Mouse (Mus musculus) CH12.LX (cell line): Measurements from ENCODE around the gene Hunk.

Source experiments
- CHD1 ChIP-seq: IDR thresholded peaks from 2 replicates; pipeline ENCODE4 v1.6.1; 2012; ENCODE audit warnings: low read depth, low read length, improper control_type of control experiment, inconsistent platforms
- CTCF ChIP-seq, 2 experiments: IDR thresholded peaks in 1 of 2; conservative IDR thresholded peaks in 1 of 2; 2 replicates each; pipeline ENCODE4 v1.5.1; 2011 to 2012; ENCODE audit warnings: low read depth in 2 of 2, low read length in 2 of 2, improper control_type of control experiment in 1 of 2, inconsistent platforms in 1 of 2, mild to moderate bottlenecking in 1 of 2, moderate library complexity in 1 of 2
- JUND ChIP-seq: conservative IDR thresholded peaks from 2 replicates; pipeline ENCODE4 v1.6.1; 2011; ENCODE audit warnings: low read depth, low read length, improper control_type of control experiment
- POLR2AphosphoS2 ChIP-seq: IDR thresholded peaks from 2 replicates; pipeline ENCODE4 v1.6.1; 2011; ENCODE audit warnings: low read depth, low read length, improper control_type of control experiment
- USF1 ChIP-seq: IDR thresholded peaks from 2 replicates; pipeline ENCODE4 v1.6.1; 2014; ENCODE audit warnings: low read depth, mild to moderate bottlenecking, inconsistent platforms, low read length, improper control_type of control experiment
- USF2 ChIP-seq: conservative IDR thresholded peaks from 2 replicates; pipeline ENCODE4 v1.6.1; 2011; ENCODE audit warnings: low read depth, low read length, improper control_type of control experiment
- ZKSCAN1 ChIP-seq: IDR thresholded peaks from 2 replicates; pipeline ENCODE4 v1.6.1; 2012; ENCODE audit warnings: low read depth, inconsistent platforms, low read length, improper control_type of control experiment, borderline replicate concordance
- ZMIZ1 ChIP-seq: IDR thresholded peaks from 2 replicates; pipeline ENCODE4 v1.6.1; 2012; ENCODE audit warnings: low read depth, mild to moderate bottlenecking, inconsistent platforms, low read length, improper control_type of control experiment

- TF ChIP-seq USF1 (no peak), CTCF (conservative IDR thresholded peaks at IDR 0.05 in 1 of 2, IDR thresholded peaks at IDR 0.05 in 1 of 2; ENCODE audit: low read depth in 2 of 2, low read length in 2 of 2) (no peak), CHD1 (no peak), ZMIZ1 (no peak), JUND (no peak), USF2 (no peak), ZKSCAN1 (no peak), POLR2AphosphoS2 (no peak)
Measured at GRCm38 (mm10) chr16:90523894-90524293, 138.1 kb downstream of the Hunk start.
